Mouse (Mus musculus) heart, embryonic 15.5 days (tissue): ENCODE measurements around the gene Col23a1. TPM values are rescaled to one million over a fixed set of nuclear protein-coding genes. Genes with fewer than 3 reads are reported as not detected.

Source experiments
- ATAC-seq: fragments of 200-750 bp; cut with Nextera tagmentation; replicated peaks from 2 replicates; pipeline ENCODE4 v1.8.0; 2017; ENCODE audit warnings: low read depth, moderate TSS enrichment; ENCODE audit not compliant: insufficient number of reproducible peaks, insufficient read depth, low FRiP score
- H3K27ac ChIP-seq: fragments of 300-500 bp; sonication (generic); 2 replicates; pipeline ENCODE4 v1.5.1; 2015; ENCODE audit warnings: mild to moderate bottlenecking, inconsistent platforms
- H3K27me3 ChIP-seq: fragments of 300-500 bp; sonication (generic); 2 replicates; pipeline ENCODE4 v1.6.1; 2015; ENCODE audit warnings: inconsistent platforms
- H3K36me3 ChIP-seq: fragments of 300-500 bp; sonication (generic); 2 replicates; pipeline ENCODE4 v1.6.1; 2015; ENCODE audit warnings: mild to moderate bottlenecking, inconsistent platforms
- H3K4me1 ChIP-seq: fragments of 300-500 bp; sonication (generic); replicated peaks from 2 replicates; pipeline ENCODE4 v1.6.1; 2015; ENCODE audit warnings: inconsistent platforms
- H3K4me2 ChIP-seq: fragments of 300-500 bp; sonication (generic); 2 replicates; pipeline ENCODE4 v1.6.1; 2015; ENCODE audit warnings: inconsistent platforms, mild to moderate bottlenecking, moderate library complexity
- H3K4me3 ChIP-seq: fragments of 300-500 bp; sonication (generic); 2 replicates; pipeline ENCODE4 v1.5.1; 2015; ENCODE audit warnings: mild to moderate bottlenecking, inconsistent platforms
- H3K9ac ChIP-seq: fragments of 300-500 bp; sonication (generic); 2 replicates; pipeline ENCODE4 v1.6.1; 2015; ENCODE audit warnings: mild to moderate bottlenecking, inconsistent platforms
- H3K9me3 ChIP-seq: fragments of 300-500 bp; sonication (generic); replicated peaks from 2 replicates; pipeline ENCODE4 v1.6.1; 2016; ENCODE audit warnings: inconsistent platforms
- WGBS: fragments of 180-500 bp; shearing (Covaris S2); methylation state at CpG from one replicate; pipeline ENCODE4 v1.1.7; 2015; ENCODE audit warnings: mixed read lengths; 5-methylcytosine and 5-hydroxymethylcytosine counted together
- polyA plus RNA-seq: library from polyadenylated mRNA; unstranded; fragments of >200 nt; fragmentation: Nextera tagmentation; extraction: Ambion mirVana; gene quantifications from 2 replicates; pipeline ENCODE4 v1.2.1, GENCODE M21; 2015

Col23a1 gene
- polyA plus RNA-seq, 1 experiment from 2014 or later = 7.2 TPM

DNA sequence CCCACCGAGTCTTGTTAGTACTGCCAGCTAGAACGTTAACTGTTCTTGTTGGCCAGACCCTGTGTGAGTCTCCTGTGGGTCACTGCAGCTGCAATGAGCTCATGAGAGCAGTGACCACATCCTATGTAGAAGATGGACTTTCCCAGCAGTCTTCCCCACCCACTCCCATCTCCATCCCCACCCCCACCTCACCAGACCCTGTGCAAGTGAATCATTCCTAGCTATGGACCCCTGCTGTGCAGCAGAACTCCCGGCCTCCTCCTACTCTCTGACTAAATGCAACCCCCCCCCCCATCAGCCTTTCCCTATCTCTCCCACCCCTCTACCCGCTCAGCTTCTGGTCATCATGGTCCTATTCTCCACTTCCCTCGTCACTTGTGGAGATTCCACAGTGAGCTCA is 167.9 kb downstream of the Col23a1 start:
- no peak overlapping the region for H3K27ac ChIP-seq
- H3K9me3 ChIP-seq = no peaks in the 10 kb centered on the region
- no peak overlapping the region for H3K4me2 ChIP-seq
- H3K36me3 ChIP-seq = no peaks in the 10 kb centered on the region
- ATAC-seq = no peak
- 47% methylated on average over 5 of the region's 5 CpGs for WGBS
- H3K27me3 ChIP-seq = peaks cover 89% of the 10 kb centered on the region
- peaks cover 13% of the 10 kb centered on the region for H3K4me1 ChIP-seq
- no peak overlapping the region for H3K4me3 ChIP-seq
- H3K9ac ChIP-seq = no peak overlapping the region

DNA sequence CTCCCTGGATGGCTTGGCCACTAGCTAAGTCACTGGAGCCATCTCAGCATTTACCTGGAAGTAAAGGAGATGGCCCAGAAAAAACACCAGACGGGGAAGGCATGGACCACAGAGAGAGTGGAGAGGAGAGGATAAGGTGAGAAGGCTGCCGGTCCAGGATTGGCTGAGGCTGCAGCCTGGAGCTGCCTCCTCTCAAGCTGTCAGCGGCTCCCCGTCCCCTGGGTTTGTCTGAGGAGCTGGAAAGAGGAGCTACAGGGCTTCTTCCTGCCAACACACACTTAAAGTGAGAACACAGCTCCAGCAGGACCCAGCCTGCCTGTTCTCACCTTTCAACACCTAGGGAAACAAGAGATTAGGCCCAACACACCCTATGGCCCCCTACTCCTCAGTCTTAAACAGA is 168.9 kb downstream of the Col23a1 start:
- Histone ChIP-seq H3K27ac (no peak overlapping the region), H3K4me2 (no peak overlapping the region), H3K9me3 (no peaks in the 10 kb centered on the region), H3K36me3 (no peaks in the 10 kb centered on the region), H3K4me3 (no peak overlapping the region), H3K9ac (no peak overlapping the region), H3K4me1 (peaks cover 13% of the 10 kb centered on the region), H3K27me3 (peaks cover 89% of the 10 kb centered on the region)
- ATAC-seq = peak; percentile 79
- WGBS = 14% methylated on average over 4 of the region's 4 CpGs

DNA sequence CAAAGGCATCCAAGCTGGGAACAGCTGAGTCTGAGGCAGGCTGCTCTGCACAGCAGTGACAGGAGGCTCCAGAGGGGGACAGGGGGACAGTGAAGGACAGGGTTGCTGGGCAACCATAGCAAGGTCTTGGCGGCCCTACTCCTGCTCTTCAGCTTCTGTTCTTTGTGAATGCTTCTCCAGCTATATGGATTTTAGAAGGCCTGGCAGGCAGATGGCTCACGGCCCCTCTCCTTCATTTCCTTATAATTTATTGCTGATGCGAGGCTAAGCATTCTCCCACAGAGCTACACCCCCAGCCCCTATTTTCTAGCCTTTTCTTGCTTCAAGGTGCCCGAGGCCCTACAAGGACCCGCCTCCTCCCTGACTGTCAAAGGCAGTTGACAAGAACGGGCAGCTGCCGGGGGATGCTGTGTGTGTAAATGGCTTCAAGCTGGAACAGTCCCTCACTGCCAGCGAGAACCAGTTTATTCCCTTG is 169.9 kb downstream of the Col23a1 start:
- H3K9ac ChIP-seq = no peak overlapping the region
- no peak for ATAC-seq
- no peak overlapping the region for H3K4me2 ChIP-seq
- H3K4me1 ChIP-seq = peaks cover 13% of the 10 kb centered on the region
- WGBS = 62% methylated on average over 8 of the region's 8 CpGs
- H3K36me3 ChIP-seq = no peaks in the 10 kb centered on the region
- no peak overlapping the region for H3K27ac ChIP-seq
- H3K27me3 ChIP-seq = peaks cover 87% of the 10 kb centered on the region
- H3K4me3 ChIP-seq = no peak overlapping the region
- H3K9me3 ChIP-seq = no peaks in the 10 kb centered on the region

DNA sequence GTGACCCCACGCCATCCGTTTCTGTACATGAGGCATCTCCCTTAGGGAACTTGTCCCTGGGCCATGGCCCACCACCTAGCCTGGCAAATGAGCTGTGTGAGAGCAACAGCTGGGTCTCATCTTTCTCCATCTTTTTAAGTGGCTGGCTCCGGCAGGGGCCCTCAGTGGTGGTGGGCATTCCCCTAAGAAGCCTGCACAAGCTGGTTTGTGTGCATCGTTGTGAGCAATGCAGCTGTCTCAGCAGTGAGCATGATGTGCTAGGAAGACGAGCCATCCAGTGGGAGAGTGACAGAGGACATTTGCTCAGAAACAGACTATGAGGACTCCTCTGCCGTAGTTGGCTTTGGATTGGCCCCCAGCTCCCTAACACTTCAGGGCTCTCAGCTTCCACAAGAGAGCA is 179.0 kb downstream of the Col23a1 start:
- ATAC-seq = no peak
- H3K9ac ChIP-seq = no peak overlapping the region

DNA sequence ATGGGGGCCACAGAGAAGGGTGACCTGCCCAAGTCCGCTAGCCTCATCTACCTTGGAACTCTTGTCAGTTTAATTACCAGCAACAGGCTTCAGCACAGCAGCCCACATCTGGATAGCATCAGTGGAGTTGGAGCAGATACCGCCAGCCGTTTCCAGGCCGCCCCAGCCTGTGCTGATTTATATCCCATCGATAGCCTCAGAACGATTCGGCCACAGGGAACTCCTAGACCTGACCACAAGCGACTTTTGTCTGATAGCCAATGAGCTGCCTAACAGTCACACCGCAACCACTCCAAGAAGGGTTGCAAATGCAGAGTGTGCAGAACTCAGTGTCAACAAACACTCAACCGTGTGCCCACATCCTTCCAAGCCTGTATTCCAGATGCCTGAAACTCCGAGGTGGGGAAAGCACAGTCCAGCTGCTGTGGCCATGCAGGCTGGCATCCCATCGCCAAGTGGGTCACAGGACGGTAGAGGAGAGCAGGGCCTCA is 179.7 kb downstream of the Col23a1 start:
- Histone ChIP-seq H3K4me3 (no peak overlapping the region), H3K9me3 (no peaks in the 10 kb centered on the region), H3K4me1 (peaks cover 28% of the 10 kb centered on the region), H3K36me3 (no peaks in the 10 kb centered on the region), H3K9ac (no peak overlapping the region), H3K27me3 (peaks cover 77% of the 10 kb centered on the region), H3K4me2 (0 out of 2 replicates have a peak overlapping the region, but pooled peaks have one; percentile 7), H3K27ac (peak overlapping the region; percentile 24; the same call in 1 of the 2 replicates)
- WGBS = 28% methylated on average over 13 of the region's 13 CpGs
- ATAC-seq = no peak

More for the DNA sequence above, 179.0 kb downstream of the Col23a1 start:
- 40% methylated on average over 6 of the region's 6 CpGs for WGBS
- Histone ChIP-seq H3K9me3 (no peaks in the 10 kb centered on the region), H3K4me3 (no peak overlapping the region), H3K4me2 (0 out of 2 replicates have a peak overlapping the region, but pooled peaks have one; percentile 7), H3K27me3 (peaks cover 84% of the 10 kb centered on the region), H3K27ac (peak overlapping the region; percentile 4; the same call in 1 of the 2 replicates), H3K36me3 (no peaks in the 10 kb centered on the region), H3K4me1 (peaks cover 28% of the 10 kb centered on the region)

DNA sequence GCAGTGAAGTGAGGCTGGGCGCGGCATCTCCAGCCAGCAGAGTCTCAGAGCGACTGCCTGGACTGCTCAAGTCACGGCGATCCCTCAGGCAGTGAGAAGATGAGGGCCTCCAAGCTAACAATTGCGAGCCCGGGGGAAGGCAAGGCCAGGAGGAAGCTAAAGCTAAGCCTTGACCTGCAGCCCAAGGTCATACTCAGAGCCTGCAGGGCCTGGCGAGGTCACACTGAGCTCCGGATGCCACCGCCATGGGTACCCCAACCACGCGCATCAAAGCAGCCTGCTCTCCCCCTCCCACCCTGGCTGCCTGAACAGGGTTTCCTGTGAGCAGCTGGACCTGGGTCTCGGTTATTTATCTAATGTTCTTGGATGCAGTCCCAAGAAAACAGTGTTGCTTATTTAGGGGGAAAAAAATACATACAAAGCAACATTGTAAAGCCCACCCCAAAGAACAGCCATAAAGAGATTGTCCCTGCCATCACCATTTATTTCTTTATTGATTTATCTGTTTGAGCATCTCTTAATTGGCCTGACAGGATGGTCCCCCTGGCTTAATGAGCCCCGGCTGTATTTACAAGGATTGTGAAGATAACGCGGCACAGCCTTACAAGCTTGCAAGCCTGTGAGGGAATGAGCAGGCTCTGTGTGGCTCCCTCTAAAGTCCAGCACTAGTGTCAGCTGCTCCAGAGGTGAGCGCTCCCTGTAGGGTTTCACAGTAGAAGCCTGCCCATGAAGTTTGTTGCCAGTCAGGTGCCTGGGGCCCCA is 180.8 kb downstream of the Col23a1 start:
- H3K4me3 ChIP-seq = no peak overlapping the region
- 33% methylated on average over 17 of the region's 17 CpGs for WGBS
- H3K4me1 ChIP-seq = peaks cover 28% of the 10 kb centered on the region
- H3K4me2 ChIP-seq = no peak overlapping the region
- no peak overlapping the region for H3K9ac ChIP-seq
- H3K36me3 ChIP-seq = no peaks in the 10 kb centered on the region
- H3K9me3 ChIP-seq = no peaks in the 10 kb centered on the region
- 0 out of 2 replicates have a peak, but pooled peaks have one; percentile 24 for ATAC-seq
- H3K27me3 ChIP-seq = peaks cover 78% of the 10 kb centered on the region
- peak overlapping the region; percentile 26; the same call in 1 of the 2 replicates for H3K27ac ChIP-seq

DNA sequence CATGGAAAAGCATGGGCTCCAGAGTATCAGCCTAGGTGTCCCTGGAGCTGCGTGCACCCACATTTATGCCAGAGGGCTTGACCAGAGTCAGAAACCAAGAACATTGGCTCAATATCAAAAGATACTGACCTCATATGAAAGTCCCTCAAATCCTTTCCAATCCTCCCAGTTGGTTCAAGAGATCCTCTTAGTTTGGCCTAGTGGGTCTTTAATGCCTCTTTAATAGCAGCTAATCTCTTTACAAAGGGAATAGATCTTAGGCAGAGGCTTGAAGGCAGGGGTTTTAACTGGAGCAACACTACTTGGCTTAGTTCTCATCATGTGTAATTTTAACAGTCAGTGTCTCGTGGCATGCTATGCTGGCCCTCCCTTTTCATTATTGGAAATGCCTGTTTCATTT is 184.0 kb downstream of the Col23a1 start:
- Histone ChIP-seq H3K27me3 (peaks cover 60% of the 10 kb centered on the region), H3K9me3 (no peaks in the 10 kb centered on the region), H3K4me3 (no peak overlapping the region), H3K4me2 (no peak overlapping the region), H3K36me3 (no peaks in the 10 kb centered on the region), H3K27ac (no peak overlapping the region), H3K9ac (no peak overlapping the region), H3K4me1 (peaks cover 25% of the 10 kb centered on the region)
- no peak for ATAC-seq
- 83% methylated on average over 2 of the region's 2 CpGs for WGBS

DNA sequence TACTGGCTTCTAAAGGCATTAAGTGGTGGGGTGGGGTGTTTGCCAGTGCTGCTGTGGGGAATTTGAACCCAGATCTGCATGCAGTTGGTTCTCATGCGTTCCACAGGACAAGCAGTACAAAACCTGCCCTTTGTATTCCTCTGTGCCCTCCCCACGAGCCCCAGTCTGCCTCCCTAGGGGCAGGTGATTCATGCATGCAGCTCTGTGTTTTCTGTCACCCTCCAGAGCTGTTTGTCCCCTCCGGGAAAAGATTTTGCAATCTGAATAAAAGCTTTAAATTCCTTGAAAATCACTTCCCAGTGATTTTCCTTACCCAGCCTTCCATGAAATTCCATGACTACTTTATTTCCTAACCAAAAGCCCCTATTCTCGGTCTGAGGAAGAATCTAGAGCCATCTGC is 186.8 kb downstream of the Col23a1 start:
- Histone ChIP-seq H3K27ac (no peak overlapping the region), H3K27me3 (peaks cover 38% of the 10 kb centered on the region), H3K4me2 (no peak overlapping the region), H3K4me3 (no peak overlapping the region), H3K9me3 (no peaks in the 10 kb centered on the region), H3K9ac (no peak overlapping the region), H3K4me1 (no peaks in the 10 kb centered on the region), H3K36me3 (no peaks in the 10 kb centered on the region)
- no peak for ATAC-seq
- 70% methylated on average over 4 of the region's 4 CpGs for WGBS

DNA sequence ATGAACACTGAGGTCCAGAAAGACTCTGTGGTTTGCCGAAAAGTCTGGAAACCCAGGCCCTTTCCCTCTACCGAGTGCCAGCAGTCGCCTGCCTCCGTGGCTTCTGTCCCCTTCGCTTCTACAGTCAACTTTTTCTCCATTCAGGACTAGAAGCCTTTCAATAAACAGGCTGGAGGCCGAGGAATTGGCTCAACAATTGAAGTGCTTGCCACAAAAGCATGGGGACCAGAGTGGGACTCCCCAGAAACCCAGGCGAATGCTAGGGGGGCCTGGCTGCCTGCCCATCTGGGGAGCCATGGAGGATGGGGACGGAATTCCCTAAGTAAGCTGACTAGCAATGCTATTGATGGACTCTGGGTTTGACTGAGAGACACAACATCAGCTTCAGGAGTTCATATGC is 187.9 kb downstream of the Col23a1 start:
- no peak for ATAC-seq
- Histone ChIP-seq H3K27me3 (peaks cover 28% of the 10 kb centered on the region), H3K36me3 (no peaks in the 10 kb centered on the region)

DNA sequence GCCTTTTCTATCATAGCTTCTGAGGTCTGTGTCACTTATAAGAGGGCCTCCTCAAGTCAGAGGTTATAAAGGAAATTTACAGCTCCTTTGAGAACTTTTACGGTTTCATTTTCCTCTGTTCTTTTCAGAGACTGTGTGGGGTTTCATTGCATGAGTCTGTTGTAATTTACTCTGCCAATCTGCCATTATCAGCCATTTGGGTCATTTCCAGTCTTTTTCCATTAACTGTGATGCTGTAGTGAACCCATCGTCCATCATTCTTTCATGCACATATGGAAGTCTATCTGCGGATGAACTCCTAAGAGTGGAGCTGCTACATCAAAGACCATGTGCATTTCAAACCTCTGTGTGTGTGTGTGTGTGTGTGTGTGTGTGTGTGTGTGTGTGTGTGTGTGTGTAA is 192.5 kb downstream of the Col23a1 start:
- Histone ChIP-seq H3K36me3 (no peaks in the 10 kb centered on the region), H3K4me1 (peaks cover 7% of the 10 kb centered on the region), H3K4me3 (no peak overlapping the region), H3K27ac (no peak overlapping the region), H3K27me3 (peaks cover 28% of the 10 kb centered on the region; the same call in 1 of the 2 replicates), H3K9me3 (no peaks in the 10 kb centered on the region), H3K9ac (no peak overlapping the region), H3K4me2 (no peak overlapping the region)
- no peak for ATAC-seq
- 62% methylated on average over 3 of the region's 3 CpGs for WGBS

More for the DNA sequence above, 187.9 kb downstream of the Col23a1 start:
- Histone ChIP-seq H3K4me2 (no peak overlapping the region), H3K4me1 (no peaks in the 10 kb centered on the region), H3K9ac (no peak overlapping the region), H3K4me3 (no peak overlapping the region), H3K27ac (peak overlapping the region; percentile 25; the same call in 1 of the 2 replicates), H3K9me3 (no peaks in the 10 kb centered on the region)
- WGBS = 69% methylated on average over 8 of the region's 8 CpGs

DNA sequence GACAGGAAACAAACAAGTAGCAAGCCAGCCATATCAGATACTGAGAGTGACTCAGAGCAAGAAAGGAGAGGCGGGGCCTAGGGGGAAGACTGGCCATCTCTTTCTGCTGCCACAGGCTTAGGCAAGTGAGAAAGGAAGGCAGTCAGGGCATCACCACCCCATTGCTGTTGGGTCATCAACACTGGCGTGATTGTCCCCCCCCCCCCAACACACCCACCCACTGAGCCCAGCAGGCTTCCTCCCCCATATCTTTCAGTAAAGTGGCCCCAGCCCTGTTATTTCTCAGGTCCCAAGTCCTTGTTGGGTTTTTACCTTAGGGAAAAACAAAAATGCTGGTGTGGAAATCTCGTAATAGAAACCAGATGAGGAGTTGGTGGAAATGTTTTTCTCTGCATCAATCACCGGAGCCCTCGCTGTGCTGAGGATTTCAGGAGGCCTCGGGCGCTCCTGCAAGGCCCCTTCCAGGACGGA is 195.4 kb downstream of the Col23a1 start:
- WGBS = 50% methylated on average over 8 of the region's 8 CpGs
- Histone ChIP-seq H3K27ac (no peak overlapping the region), H3K9ac (no peak overlapping the region), H3K36me3 (no peaks in the 10 kb centered on the region), H3K4me2 (no peak overlapping the region), H3K4me3 (no peak overlapping the region), H3K9me3 (no peaks in the 10 kb centered on the region), H3K4me1 (peaks cover 7% of the 10 kb centered on the region), H3K27me3 (peaks cover 18% of the 10 kb centered on the region)
- 0 out of 2 replicates have a peak, but pooled peaks have one; percentile 27 for ATAC-seq
